Mouse (Mus musculus) retina, adult 2 months (tissue): Measurements from ENCODE around the gene Gm49450.

Source experiments
- DNase-seq: peaks from one replicate; pipeline ENCODE4 v3.0.0-alpha.2; 2012; ENCODE audit warnings: low read depth, low spot score

Gene Gm49450

GRCm38 (mm10) chr15:98953401-98954356, at the start of gene Gm49450, which contains the start of gene Tuba1a:
Gene Gm49450 (minus strand): TSS chr15:98953551.
Gene Tuba1a (minus strand): TSS chr15:98953703.
- peak; percentile 90 for DNase-seq

- no peak for DNase-seq
Measured at GRCm38 (mm10) chr15:99001451-99001931, 48.1 kb upstream of the Gm49450 start.

DNA sequence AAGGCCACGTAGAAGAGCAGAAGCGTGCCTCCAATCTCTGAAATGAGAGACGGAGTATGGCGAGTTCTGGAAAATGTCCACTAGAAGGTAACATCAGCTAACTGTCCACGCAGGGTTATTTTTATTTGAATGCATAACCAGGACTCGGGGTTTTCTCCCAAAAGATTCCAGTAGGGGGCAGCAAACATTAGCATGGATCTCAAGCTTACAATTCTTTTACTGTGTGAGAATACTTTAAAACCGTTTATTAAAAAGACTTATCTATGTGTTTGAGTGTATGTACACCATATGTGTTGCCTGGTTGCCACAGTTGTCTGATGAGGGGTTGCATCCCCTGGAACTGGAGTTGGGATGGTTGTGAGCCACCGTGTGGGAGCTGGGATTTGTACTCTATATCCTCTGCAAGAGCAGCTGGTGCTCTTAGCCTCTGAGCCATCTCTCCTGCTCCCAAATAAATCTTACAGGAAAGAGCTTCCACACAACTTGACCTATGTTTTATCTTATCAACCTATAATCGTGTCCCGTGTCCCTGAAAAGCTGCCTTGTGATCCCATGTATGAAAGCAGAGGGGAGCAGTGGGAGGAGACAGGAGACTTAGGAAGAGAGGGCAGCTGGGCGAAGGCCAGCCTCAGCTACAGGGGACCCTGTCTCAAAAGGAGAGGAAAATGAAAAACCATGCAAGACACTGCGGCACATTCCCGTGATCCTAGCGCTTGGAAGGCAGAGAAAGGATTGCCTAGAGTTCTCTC, 47.4 kb upstream of the Gm49450 start:
- DNase-seq: no peak

DNA sequence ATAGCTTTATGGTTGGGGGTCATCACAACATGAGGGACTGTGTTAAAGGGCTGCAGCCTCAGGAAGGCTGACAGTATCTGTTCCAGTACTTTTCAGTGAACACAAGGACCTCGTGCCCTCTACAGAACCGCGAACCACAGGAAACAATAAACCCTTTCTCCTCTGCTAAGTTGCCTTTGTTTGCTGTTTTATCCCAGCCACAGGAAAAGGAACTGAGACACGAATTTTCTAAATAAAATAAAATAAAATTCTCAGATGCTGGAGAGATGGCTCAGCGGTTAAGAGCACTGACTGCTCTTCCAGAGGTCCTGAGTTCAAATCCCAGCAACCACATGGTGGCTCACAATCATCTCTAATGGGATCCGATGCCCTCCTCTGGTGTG, 45.4 kb upstream of the Gm49450 start:
- no peak for DNase-seq

DNA sequence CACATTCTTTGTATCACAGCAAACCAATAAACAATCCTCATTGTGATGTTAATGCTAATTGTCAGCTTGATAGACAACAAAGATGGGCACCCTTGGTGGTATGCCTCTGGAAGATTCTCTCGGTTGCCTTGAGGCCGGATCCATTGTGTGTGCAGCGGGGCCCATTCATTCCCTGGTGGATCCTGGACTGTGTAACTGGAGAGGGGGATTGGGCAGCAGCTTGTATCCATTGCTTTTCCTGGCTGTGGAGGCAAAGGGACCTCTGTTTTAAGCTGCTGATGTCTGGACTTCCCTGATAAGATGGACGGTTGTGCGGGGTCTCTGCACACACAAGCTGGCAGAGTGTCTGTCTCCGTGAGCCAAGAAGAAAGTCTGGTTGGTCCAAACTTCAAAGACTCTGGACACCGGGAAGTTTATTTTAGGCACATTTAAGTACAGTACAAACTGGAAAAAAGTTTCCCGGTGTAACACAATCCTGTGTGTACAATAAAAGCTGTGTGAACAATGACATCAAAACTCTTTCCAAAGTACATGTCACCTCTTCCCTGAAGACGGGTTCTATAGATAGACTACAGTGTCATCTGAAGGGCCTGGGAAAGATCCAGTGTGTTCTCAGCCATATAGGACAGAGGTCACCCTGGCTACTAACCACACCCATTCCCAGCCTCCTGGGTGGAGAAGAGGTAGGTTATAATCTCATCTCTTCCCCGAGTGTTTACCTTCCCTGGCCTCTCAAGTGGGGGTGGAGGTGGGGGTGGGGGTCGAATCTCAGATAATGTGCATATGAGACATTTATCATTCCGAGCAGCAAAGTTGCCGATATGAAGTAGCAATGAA, 44.8 kb upstream of the Gm49450 start:
- DNase-seq: no peak

GRCm38 (mm10) chr15:98996840-98997239, 43.5 kb upstream of the Gm49450 start:
- DNase-seq: no peak

DNA sequence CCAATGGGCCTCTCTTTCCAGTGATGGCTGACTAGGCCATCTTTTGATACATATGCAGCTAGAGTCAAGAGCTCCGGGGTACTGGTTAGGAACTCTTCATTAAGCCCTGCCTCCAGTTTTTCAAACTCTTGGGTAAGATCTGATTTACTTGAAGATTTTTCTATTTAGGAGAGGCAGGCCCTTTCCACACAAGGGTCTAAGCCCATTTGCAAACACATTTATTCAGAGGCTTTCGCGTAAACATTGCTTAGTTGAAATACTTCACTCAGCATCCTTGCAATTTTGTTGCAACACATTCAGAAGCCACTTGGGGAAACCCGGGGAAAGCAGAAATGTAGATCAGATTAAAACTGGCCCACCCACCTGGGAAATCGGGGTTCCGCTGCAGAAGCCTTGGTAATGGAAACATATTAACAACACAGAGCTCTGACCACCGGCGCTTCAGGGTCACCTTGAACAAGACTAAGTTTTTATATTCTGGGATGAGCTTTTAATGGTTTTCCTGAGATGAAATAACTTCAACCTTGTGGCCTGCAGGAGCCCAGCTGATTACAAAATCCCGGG, 41.7 kb upstream of the Gm49450 start:
- DNase-seq: no peak

DNA sequence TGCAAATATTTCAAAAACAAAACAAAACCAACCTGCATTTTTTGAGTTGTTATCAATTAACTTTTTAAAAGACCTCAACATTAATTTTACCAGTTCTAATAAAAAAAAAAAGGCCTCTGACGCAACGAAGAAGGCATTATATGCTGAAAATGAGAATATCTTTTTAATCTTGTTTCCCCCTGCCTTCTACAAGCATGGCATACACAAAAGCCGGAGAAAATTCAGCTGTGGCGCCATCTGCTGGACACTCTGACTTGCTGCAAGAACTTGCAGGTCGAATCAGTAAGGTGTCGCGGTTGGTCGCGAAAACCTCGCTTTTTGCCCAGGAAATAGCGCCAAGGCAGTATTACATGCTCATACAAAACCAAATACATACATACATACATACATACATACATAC, 40.5 kb upstream of the Gm49450 start:
- peak; percentile 78 for DNase-seq

- DNase-seq: peak; percentile 79
Measured at GRCm38 (mm10) chr15:98993093-98993793, 39.9 kb upstream of the Gm49450 start.

DNA sequence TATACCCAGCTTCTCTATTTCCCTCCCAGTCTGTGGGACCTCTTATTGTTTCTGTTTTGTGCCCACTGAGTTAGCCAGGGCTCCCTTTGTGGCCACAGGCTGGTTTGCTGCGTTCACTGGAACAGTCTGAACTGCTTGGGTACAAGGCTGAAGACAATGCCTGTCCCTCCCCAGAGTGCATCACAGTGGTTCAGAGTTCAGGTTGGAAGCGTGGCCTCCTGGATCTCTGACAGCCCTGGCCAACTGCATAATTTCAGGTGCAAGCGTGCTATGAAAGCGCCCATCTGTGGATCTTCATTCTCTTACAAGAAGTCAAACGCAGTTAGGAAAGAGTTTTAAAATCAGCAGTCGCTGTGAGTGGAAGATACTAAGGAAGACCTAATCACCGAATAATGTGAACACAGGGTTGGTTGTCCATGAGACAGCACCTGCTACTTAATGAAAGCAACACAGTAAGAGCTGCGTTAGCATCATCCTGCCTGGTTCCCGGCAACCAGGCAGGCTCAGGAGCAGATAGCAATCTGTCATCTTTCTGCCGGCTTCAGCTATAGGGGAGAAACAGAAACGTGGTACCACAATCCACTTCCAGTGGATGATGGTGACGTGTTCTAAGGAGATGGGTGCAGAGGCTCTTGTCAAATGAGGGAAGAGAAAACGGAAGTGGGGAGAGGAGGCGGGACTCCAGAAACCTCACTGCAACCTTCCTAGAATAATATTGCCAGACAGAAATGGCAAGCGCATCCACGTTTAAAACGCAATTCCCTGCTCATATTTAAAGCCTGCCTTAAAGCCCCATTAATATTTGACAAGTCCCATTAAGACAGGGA, 38.9 kb upstream of the Gm49450 start:
- DNase-seq: no peak

GRCm38 (mm10) chr15:98991540-98992050, 38.2 kb upstream of the Gm49450 start:
- DNase-seq: no peak

GRCm38 (mm10) chr15:98990669-98991539, 37.6 kb upstream of the Gm49450 start:
- no peak for DNase-seq

DNA sequence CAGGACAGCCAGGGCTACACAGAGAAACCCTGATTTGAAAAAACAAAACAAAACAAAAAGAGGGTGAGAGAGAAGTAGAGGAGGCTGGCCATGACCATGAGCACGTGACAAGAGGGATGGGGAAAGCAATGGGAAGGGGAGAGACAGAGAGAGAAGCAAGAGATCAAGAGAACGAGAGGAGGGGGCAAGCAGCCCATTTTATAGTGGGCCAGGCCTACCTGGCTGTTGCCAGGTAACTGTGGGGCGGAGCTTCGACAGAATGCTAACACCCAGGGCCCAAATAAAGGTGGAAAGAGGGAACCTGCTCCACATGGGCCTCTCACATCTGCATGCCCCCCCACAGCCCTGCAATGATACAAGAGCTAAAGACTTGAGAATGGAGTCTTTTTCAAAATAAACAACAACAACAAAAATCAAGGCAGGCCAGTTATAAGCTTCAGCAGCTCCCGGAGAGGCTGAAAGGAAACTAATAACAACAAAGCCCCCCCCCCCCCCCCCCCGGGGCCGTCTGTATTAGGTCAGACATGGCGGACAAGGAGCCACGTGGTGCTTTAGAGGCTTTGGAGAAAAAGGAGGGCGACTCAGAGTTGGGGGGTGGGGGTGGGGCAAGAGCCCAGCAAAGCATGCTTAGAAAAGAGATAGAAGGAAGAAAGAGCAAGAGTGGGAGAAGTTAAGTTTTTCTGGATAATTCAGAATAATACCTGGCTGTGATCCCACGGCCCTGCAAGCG, 36.5 kb upstream of the Gm49450 start:
- DNase-seq: peak; percentile 71

GRCm38 (mm10) chr15:98988787-98989186, 35.4 kb upstream of the Gm49450 start:
- DNase-seq: no peak

GRCm38 (mm10) chr15:98987661-98988181, 34.4 kb upstream of the Gm49450 start:
- DNase-seq: no peak

GRCm38 (mm10) chr15:98987077-98987630, 33.8 kb upstream of the Gm49450 start:
- DNase-seq: no peak
